Comparison of ENCODE assay signal across 1 mouse cellular context in the genomic region with DNA sequence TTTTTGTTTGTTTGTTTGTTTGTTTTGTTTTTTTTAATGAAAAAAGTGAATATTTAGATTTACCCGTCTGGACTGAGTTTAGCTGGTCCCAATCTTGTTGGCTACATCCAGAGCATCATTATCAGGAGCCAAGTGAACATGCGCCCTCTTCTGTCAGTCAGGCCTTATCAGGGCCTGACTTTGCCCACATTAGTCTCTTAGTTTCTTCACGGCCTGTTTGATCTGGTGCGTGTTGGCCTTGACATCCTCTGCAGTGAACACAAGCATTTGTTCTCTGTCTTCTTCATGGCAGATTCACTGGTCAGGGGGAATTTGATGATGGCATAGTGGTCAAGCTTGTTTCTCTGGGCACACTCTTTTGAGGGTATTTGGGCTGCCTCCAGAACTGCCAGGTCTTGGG.
A peak's percentile ranks its signal among the peaks of the same experiment; 100 is the strongest.
TF ChIP-seq lines count a peak whose summit lies in the region.

No protein-coding gene starts in this region.

TF ChIP-seq in CH12.LX, 34 proteins besides CTCF, POLR2A, EP300 and RAD21:
- TF ChIP-seq USF1 (IDR thresholded peaks at IDR 0.05; ENCODE audit: low read depth, low read length) (no peak), SMC3 (IDR thresholded peaks at IDR 0.05; ENCODE audit: low read depth, low read length) (peak; percentile 20; the same call in 1 of the 2 replicates), MXI1 (IDR thresholded peaks at IDR 0.05; ENCODE audit: low read depth, low read length) (no peak), RCOR1 (conservative IDR thresholded peaks at IDR 0.05; ENCODE audit: low read depth, low read length) (no peak), KAT2A (IDR thresholded peaks at IDR 0.05; ENCODE audit: insufficient replicate concordance, low read length) (no peak), CHD2 (IDR thresholded peaks at IDR 0.05; ENCODE audit: low read length) (no peak), MAX (IDR thresholded peaks at IDR 0.05; ENCODE audit: low read length) (no peak), MEF2A (IDR thresholded peaks at IDR 0.05; ENCODE audit: borderline replicate concordance, low read depth, low read length) (no peak)
